Mouse (Mus musculus): ENCODE results near the gene Notch3. TPM values are rescaled to one million over a fixed set of nuclear protein-coding genes. Genes with fewer than 3 reads are reported as not detected.

Notch3 gene
- polyA plus RNA-seq, 1 experiment from 2014 or later, result 7.6 TPM

DNA sequence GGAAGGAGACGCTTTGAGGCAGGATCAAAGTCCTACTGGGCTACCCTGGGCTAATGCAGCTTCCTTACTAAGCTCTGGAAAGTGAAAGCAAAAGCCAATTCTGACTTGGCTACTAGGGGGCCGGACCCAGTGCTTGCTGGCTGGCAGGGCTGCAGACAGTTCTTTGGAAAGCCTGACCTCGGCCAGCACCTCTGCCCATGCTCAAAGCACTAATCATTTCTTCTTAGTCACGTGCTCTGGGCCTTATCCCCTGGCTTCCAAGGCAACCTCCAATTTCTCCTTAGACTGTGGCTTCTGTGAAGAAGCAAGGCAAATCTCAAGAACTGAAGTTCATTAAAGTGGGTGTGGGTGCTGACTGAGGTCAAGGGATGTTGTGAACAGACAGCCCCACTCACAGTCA is 92.0 kb downstream of the Notch3 start:
- H3K4me1 ChIP-seq (replicated peaks), result no peaks in the 10 kb centered on the region
- H3K4me2 ChIP-seq, result no peak overlapping the region
- no peaks in the 10 kb centered on the region for H3K36me3 ChIP-seq
- no peak overlapping the region for H3K27ac ChIP-seq (replicated peaks)
- 64% methylated on average over 4 of the region's 4 CpGs for WGBS
- no peak for ATAC-seq (ENCODE audit: low read depth)
- no peak overlapping the region for H3K9ac ChIP-seq
- no peaks in the 10 kb centered on the region for H3K27me3 ChIP-seq
- no peak overlapping the region for H3K4me3 ChIP-seq
- peaks cover 8% of the 10 kb centered on the region; the same call in 1 of the 2 replicates for H3K9me3 ChIP-seq

DNA sequence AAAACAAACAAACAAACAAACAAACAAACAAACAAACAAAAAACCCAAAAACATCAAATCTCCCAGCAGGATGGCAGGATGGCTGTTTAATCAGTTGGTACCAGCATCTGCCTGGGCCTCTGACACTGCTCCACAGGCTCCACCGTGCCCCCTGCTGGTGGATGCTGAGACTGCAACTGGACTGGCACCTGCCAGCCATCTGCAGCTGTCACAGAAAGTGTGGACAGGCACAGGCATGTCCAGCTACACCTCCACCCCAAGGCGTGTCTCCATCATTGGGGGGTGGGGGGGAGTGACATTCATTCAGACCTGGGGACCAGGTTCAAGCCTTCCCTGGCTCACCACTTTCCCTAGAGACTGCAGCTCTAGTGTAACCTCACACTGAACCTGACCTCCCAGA is 93.3 kb downstream of the Notch3 start:
- H3K4me2 ChIP-seq, result no peak overlapping the region
- no peak overlapping the region for H3K9ac ChIP-seq
- peaks cover 9% of the 10 kb centered on the region; the same call in 1 of the 2 replicates for H3K9me3 ChIP-seq
- H3K27me3 ChIP-seq, result no peaks in the 10 kb centered on the region
- H3K27ac ChIP-seq (replicated peaks), result no peak overlapping the region
- H3K4me1 ChIP-seq (replicated peaks), result no peaks in the 10 kb centered on the region
- no peak; the same call in 1 of the 2 replicates for ATAC-seq (ENCODE audit: low read depth)
- no peak overlapping the region for H3K4me3 ChIP-seq
- WGBS, result 7% methylated on average over 2 of the region's 2 CpGs
- no peaks in the 10 kb centered on the region for H3K36me3 ChIP-seq

Other genes with a start within 250 kb of the Notch3 start
- 33.1 and 40.4 TPM in 2 replicates for gene Rrp1b, start 130.8 kb downstream of the Notch3 start, polyA plus RNA-seq (2015; fragmentation: Nextera tagmentation; extraction: Ambion mirVana)
- 0.38 and 0.59 TPM in 2 replicates for gene Hsf2bp, start 130.5 kb downstream of the Notch3 start, polyA plus RNA-seq (2015; fragmentation: Nextera tagmentation; extraction: Ambion mirVana)
- 0.20 TPM in 1 of 2 replicates, not detected in the other for gene Ephx3, start 22.7 kb upstream of the Notch3 start, polyA plus RNA-seq (2015; fragmentation: Nextera tagmentation; extraction: Ambion mirVana)
- gene Brd4, start 117.9 kb upstream of the Notch3 start, polyA plus RNA-seq (2015; fragmentation: Nextera tagmentation; extraction: Ambion mirVana), result 87.7 and 101 TPM in 2 replicates
- gene Akap8, start 154.4 kb upstream of the Notch3 start, polyA plus RNA-seq (2015; fragmentation: Nextera tagmentation; extraction: Ambion mirVana), result 95.9 and 104 TPM in 2 replicates
- 153 and 154 TPM in 2 replicates for gene Akap8l, start 183.8 kb upstream of the Notch3 start, polyA plus RNA-seq (2015; fragmentation: Nextera tagmentation; extraction: Ambion mirVana)
- gene Wiz, start 222.6 kb upstream of the Notch3 start, polyA plus RNA-seq (2015; fragmentation: Nextera tagmentation; extraction: Ambion mirVana), result 33.2 and 39.8 TPM in 2 replicates
- 0.54 and 0.71 TPM in 2 replicates for gene Rasal3, start 236.7 kb upstream of the Notch3 start, polyA plus RNA-seq (2015; fragmentation: Nextera tagmentation; extraction: Ambion mirVana)